Mouse (Mus musculus) heart, adult 2 months (tissue): ENCODE measurements at regions not wholly inside any gene's neighbourhood (a gene's known extent, or its start where the extent isn't known, plus 50 kb on each side); places are given as distances from the start of the nearest gene placed in this dataset.

Source experiments
- CTCF ChIP-seq: fragments of 200-600 bp; IDR thresholded peaks from 2 replicates; pipeline ENCODE4 v1.8.1; 2022; ENCODE audit warnings: antibody characterized with exemption, mild to moderate bottlenecking, moderate library complexity
- EP300 ChIP-seq: fragments of 200-500 bp; IDR thresholded peaks from 2 replicates; pipeline ENCODE4 v1.6.1; 2011; ENCODE audit warnings: low read depth, low read length, control low read depth; ENCODE audit not compliant: insufficient read depth

DNA sequence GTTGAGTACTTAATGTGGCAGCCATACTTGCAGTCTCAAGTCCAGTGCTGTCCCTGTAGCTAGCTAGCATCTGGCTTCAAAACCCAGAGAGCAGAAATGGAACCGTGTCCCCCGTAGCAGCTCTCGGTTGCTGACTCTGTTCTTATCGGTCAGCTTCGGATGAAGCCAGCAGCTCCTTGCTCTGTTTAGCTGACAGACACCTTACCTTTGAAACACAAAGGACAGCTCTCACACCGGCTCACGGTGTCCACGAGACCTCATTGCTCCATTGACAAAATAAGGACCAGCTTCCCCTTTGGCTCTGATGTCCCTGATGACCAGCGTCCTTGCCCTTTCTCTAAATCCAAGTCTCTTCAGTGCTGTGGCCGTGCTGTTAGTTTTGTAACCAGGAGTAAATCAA lies 435.3 kb upstream of the Kif2a start:
- no peak for TF ChIP-seq CTCF
- no peak for TF ChIP-seq EP300
